Mouse (Mus musculus): ENCODE results near the gene Foxk1. TPM values are rescaled to one million over a fixed set of nuclear protein-coding genes. Genes with fewer than 3 reads are reported as not detected.

Gene Foxk1
- total and polyA plus RNA-seq, 2 experiments, result 3.0 to 7.6 TPM

DNA sequence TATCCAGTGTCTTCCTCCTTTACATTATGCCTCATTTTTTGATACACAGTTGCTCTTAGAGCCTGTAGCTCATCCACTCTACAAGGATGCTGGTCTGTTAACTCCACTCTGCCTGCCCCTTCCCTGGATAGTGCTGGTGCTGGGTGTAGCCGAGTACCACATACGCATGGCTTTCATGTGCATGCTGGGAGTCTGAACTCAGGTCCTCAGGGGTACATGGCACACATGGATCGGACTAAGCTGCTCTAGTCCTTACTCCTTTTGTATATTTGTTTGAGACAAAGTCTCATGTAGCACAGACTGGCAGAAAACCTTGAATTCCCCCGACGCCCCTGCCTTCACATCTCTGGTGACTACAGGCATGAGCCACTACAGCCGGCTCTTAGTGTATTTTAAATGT is 15.0 kb upstream of the Foxk1 start:
- Histone ChIP-seq H3K27ac (replicated peaks; ENCODE audit: insufficient read depth, low read depth, low read length) (no peak overlapping the region), H3K79me2 (ENCODE audit: control insufficient read depth, insufficient read depth, low read length) (no peaks in the 10 kb centered on the region), H3K36me3 (ENCODE audit: control insufficient read depth, insufficient read depth, low read length) (no peaks in the 10 kb centered on the region), H3K4me3 (ENCODE audit: insufficient read depth, low read depth, low read length) (no peak overlapping the region), H3K4me1 (ENCODE audit: control insufficient read depth, insufficient read depth, low read length) (no peaks in the 10 kb centered on the region), H3K9ac (ENCODE audit: low read depth, low read length) (no peak overlapping the region), H3K27me3 (ENCODE audit: control insufficient read depth, insufficient read depth, low read length) (no peaks in the 10 kb centered on the region)
- WGBS, result 80% methylated on average over 6 of the region's 6 CpGs
- no peak for DNase-seq (ENCODE audit: extremely low read depth, low read depth, low spot score)
- TF ChIP-seq CTCF (IDR thresholded peaks at IDR 0.05; ENCODE audit: low read depth, low read length) (no peak), POLR2A (IDR thresholded peaks at IDR 0.05; ENCODE audit: extremely low read depth, insufficient read depth, low read length) (no peak)

DNA sequence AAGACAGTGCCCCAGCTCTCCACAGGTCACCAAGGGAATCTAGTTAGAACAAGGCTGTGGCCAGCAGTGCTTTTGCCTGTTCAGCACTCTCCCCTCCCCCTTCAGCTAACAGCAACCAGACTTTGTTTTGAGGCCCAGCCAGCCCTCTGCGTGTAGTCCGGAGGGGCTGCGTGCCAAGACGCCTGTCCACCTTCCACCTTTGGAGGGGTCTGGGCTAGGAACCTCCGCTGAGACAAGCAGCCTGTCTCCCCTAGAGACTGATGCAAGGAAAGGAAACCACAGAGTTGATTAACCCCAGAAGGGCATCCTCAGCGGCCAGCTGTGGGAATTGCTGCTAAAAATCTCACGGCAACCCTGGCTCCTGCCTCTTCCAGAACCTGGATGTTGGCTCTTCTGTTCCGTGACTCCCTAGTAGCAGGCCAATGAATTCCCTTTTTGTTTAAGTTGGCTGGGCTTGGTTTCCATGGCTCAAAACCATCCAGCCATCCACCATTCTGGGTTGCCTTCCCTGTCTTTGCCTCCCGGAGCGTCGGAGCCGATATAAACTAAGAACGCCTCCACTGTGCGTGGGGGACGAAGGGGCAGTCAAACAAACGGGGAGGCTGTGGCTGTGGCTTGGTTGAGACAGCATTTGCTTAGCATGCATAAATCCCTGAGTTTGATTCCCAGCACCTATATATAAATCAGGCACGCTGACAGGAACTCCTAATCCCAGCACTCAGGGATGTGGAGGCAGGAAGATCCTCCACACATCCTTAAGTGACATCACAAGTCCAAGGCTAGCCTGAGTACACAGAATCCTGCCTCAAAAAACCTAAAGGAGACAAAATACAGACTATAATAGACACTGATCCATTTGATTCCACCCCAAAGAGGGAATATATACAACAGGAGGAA is 14.3 kb upstream of the Foxk1 start:
- WGBS, result 59% methylated on average over 17 of the region's 17 CpGs
- H3K9ac ChIP-seq (ENCODE audit: low read depth, low read length), result no peak overlapping the region
- TF ChIP-seq POLR2A (IDR thresholded peaks at IDR 0.05; ENCODE audit: extremely low read depth, insufficient read depth, low read length), result no peak
- TF ChIP-seq CTCF (IDR thresholded peaks at IDR 0.05; ENCODE audit: low read depth, low read length), result no peak
- no peak for DNase-seq (ENCODE audit: extremely low read depth, low read depth, low spot score)
- no peak overlapping the region for H3K4me3 ChIP-seq (ENCODE audit: insufficient read depth, low read depth, low read length)
- H3K79me2 ChIP-seq (ENCODE audit: control insufficient read depth, insufficient read depth, low read length), result no peaks in the 10 kb centered on the region
- H3K36me3 ChIP-seq (ENCODE audit: control insufficient read depth, insufficient read depth, low read length), result no peaks in the 10 kb centered on the region
- no peaks in the 10 kb centered on the region for H3K4me1 ChIP-seq (ENCODE audit: control insufficient read depth, insufficient read depth, low read length)
- H3K27ac ChIP-seq (replicated peaks; ENCODE audit: insufficient read depth, low read depth, low read length), result no peak overlapping the region
- H3K27me3 ChIP-seq (ENCODE audit: control insufficient read depth, insufficient read depth, low read length), result no peaks in the 10 kb centered on the region

DNA sequence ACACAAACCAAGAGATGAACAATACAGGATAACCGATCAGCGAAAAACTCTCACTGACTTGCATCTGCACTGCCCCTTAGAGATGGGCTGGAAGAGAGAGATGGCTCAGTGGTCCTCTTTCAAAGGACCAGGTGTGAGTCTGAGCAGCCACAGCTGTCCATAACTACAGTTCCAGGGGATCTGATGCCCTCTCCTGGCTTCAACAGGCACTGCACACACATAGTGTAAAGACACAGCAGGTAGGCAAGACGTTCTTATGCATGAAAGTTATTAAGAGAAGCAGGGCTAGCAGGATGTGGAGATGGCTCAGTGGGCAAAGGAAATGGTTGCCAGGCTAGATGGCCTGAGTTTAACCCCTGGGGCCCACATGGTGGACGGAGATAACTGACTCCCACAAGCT is 13.6 kb upstream of the Foxk1 start:
- Histone ChIP-seq H3K4me3 (ENCODE audit: insufficient read depth, low read depth, low read length) (no peak overlapping the region), H3K4me1 (ENCODE audit: control insufficient read depth, insufficient read depth, low read length) (no peaks in the 10 kb centered on the region), H3K27me3 (ENCODE audit: control insufficient read depth, insufficient read depth, low read length) (no peaks in the 10 kb centered on the region), H3K27ac (replicated peaks; ENCODE audit: insufficient read depth, low read depth, low read length) (no peak overlapping the region), H3K79me2 (ENCODE audit: control insufficient read depth, insufficient read depth, low read length) (no peaks in the 10 kb centered on the region), H3K36me3 (ENCODE audit: control insufficient read depth, insufficient read depth, low read length) (no peaks in the 10 kb centered on the region), H3K9ac (ENCODE audit: low read depth, low read length) (no peak overlapping the region)
- peak; percentile 38; the same call in 1 of the 2 replicates for TF ChIP-seq CTCF (IDR thresholded peaks at IDR 0.05; ENCODE audit: low read depth, low read length)
- TF ChIP-seq POLR2A (IDR thresholded peaks at IDR 0.05; ENCODE audit: extremely low read depth, insufficient read depth, low read length), result no peak
- WGBS, result 86% methylated on average over 4 of the region's 4 CpGs
- DNase-seq (ENCODE audit: extremely low read depth, low read depth, low spot score), result no peak

DNA sequence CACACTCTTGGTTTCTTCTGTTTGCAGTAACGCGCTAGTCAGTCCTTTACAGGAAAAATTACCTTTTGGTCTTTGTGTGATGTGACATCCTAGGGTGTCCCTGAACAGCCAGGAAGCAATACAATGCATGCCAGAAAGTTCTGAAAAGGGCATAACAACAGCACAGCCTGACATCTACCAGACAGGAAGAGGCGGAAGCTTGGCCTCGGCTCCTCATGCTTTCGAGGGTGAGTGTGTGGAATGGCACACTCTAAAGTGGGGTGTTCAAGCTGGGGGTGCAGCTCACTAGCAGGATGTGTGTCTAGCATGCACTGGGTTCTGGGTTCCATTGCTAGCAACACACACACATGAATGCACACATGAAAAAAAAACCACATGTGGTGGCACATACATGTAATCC is 9.6 kb upstream of the Foxk1 start:
- TF ChIP-seq POLR2A (IDR thresholded peaks at IDR 0.05; ENCODE audit: extremely low read depth, insufficient read depth, low read length) (no peak), CTCF (IDR thresholded peaks at IDR 0.05; ENCODE audit: low read depth, low read length) (no peak)
- no peak overlapping the region for H3K9ac ChIP-seq (ENCODE audit: low read depth, low read length)
- no peaks in the 10 kb centered on the region for H3K79me2 ChIP-seq (ENCODE audit: control insufficient read depth, insufficient read depth, low read length)
- no peak for DNase-seq (ENCODE audit: extremely low read depth, low read depth, low spot score)
- H3K4me3 ChIP-seq (ENCODE audit: insufficient read depth, low read depth, low read length), result no peak overlapping the region
- H3K27me3 ChIP-seq (ENCODE audit: control insufficient read depth, insufficient read depth, low read length), result no peaks in the 10 kb centered on the region
- no peaks in the 10 kb centered on the region for H3K4me1 ChIP-seq (ENCODE audit: control insufficient read depth, insufficient read depth, low read length)
- H3K36me3 ChIP-seq (ENCODE audit: control insufficient read depth, insufficient read depth, low read length), result no peaks in the 10 kb centered on the region
- 77% methylated on average over 5 of the region's 5 CpGs for WGBS
- H3K27ac ChIP-seq (replicated peaks; ENCODE audit: insufficient read depth, low read depth, low read length), result no peak overlapping the region

DNA sequence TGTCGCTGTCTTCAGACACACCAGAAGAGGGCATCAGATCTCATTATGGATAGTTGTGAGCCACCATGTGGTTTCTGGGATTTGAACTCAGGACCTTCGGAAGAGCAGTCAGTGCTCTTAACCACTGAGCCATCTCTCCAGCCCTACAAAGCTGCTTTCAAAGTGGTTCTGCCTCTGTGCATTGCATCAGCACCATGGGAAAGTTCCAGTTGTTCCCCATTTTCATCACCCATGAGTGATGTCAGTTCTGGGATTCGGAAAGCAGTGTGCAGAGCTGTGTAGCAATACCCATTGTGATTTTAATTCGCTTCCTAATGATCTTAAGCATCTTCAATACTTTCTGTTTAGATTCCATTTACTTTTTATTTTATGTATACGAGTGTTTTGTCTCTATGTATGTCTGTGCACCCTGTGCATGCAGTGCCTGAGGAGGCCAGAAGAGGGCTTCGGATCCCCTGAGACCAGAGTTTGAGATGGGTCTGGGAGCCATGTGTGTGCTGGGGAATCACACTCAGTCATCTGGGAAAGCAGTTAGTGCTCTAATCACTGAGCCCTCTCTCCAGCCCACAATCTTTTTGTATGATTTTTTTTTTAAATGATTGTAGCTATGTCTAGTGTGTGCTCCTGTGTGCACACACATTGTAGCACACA is 6.6 kb upstream of the Foxk1 start:
- no peak for DNase-seq (ENCODE audit: extremely low read depth, low read depth, low spot score)
- no peaks in the 10 kb centered on the region for H3K4me1 ChIP-seq (ENCODE audit: control insufficient read depth, insufficient read depth, low read length)
- H3K4me3 ChIP-seq (ENCODE audit: insufficient read depth, low read depth, low read length), result no peak overlapping the region
- no peaks in the 10 kb centered on the region for H3K36me3 ChIP-seq (ENCODE audit: control insufficient read depth, insufficient read depth, low read length)
- 93% methylated on average over 6 of the region's 6 CpGs for WGBS
- no peak overlapping the region for H3K9ac ChIP-seq (ENCODE audit: low read depth, low read length)
- no peaks in the 10 kb centered on the region for H3K27me3 ChIP-seq (ENCODE audit: control insufficient read depth, insufficient read depth, low read length)
- no peak overlapping the region for H3K27ac ChIP-seq (replicated peaks; ENCODE audit: insufficient read depth, low read depth, low read length)
- no peaks in the 10 kb centered on the region; the same call in 1 of the 2 replicates for H3K79me2 ChIP-seq (ENCODE audit: control insufficient read depth, insufficient read depth, low read length)
- TF ChIP-seq CTCF (IDR thresholded peaks at IDR 0.05; ENCODE audit: low read depth, low read length) (peak; percentile 70), POLR2A (IDR thresholded peaks at IDR 0.05; ENCODE audit: extremely low read depth, insufficient read depth, low read length) (no peak)

Data from liver, adult 2 months (tissue).